Mouse (Mus musculus) spleen, adult 2 months (tissue): ENCODE results near the gene Mrps35.

Source experiments
- CTCF ChIP-seq: fragments of 200-500 bp; IDR thresholded peaks from 2 replicates; pipeline ENCODE4 v1.5.1; 2011; ENCODE audit warnings: mild to moderate bottlenecking, inconsistent platforms; ENCODE audit not compliant: insufficient read depth, insufficient read length, insufficient replicate concordance; ENCODE audit errors: extremely low read depth
- POLR2A ChIP-seq: fragments of 200-500 bp; IDR thresholded peaks from 2 replicates; pipeline ENCODE4 v1.6.1; 2011; ENCODE audit warnings: low read depth, low read length, inconsistent platforms

DNA sequence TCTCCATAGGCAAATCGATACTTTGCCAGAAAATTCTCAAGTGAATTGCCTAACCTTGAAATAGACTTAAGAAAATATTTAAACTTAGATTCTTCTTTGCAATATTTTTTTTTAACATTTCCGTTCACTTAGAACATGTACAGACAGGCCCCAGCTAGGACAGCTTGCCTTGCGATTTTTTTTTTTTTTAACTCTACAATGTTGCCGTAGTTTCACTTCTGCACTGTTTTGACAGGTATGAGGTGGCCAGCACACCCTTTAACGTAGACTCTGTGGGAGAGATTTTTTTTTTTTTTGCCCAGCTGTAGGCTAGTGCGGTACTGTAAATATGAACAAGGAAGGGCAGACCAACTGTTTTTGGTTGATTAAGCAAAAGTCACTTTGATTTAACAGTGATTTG, 32.2 kb upstream of the Mrps35 start:
- TF ChIP-seq CTCF, result no peak
- no peak for TF ChIP-seq POLR2A
